Mouse (Mus musculus) testis, adult 2 months (tissue): ENCODE measurements at regions not wholly inside any gene's neighbourhood (a gene's known extent, or its start where the extent isn't known, plus 50 kb on each side); places are given as distances from the start of the nearest gene placed in this dataset.

Experiments used
- CTCF ChIP-seq: fragments of 200-500 bp; IDR thresholded peaks from 2 replicates; pipeline ENCODE4 v1.5.1; 2012; ENCODE audit warnings: low read depth, mild to moderate bottlenecking, inconsistent platforms, low read length, moderate library complexity; ENCODE audit not compliant: control insufficient read depth, insufficient read depth, insufficient replicate concordance
- POLR2A ChIP-seq: fragments of 200-500 bp; IDR thresholded peaks from 2 replicates; pipeline ENCODE4 v1.6.1; 2012; ENCODE audit warnings: low read depth, mild to moderate bottlenecking, inconsistent platforms, low read length, moderate library complexity; ENCODE audit not compliant: control insufficient read depth

- TF ChIP-seq POLR2A (no peak), CTCF (no peak)
These were observed 169.3 kb upstream of the Ankrd50 start for GRCm38 (mm10) chr3:38653928-38654327.
